Mouse (Mus musculus): ENCODE measurements around the gene Gm28710. TPM values are rescaled to one million over a fixed set of nuclear protein-coding genes. Genes with fewer than 3 reads are reported as not detected.

The Gm28710 gene
- polyA plus RNA-seq (2015; fragmentation: Nextera tagmentation; extraction: Ambion mirVana) = not detected in 2 replicates

DNA sequence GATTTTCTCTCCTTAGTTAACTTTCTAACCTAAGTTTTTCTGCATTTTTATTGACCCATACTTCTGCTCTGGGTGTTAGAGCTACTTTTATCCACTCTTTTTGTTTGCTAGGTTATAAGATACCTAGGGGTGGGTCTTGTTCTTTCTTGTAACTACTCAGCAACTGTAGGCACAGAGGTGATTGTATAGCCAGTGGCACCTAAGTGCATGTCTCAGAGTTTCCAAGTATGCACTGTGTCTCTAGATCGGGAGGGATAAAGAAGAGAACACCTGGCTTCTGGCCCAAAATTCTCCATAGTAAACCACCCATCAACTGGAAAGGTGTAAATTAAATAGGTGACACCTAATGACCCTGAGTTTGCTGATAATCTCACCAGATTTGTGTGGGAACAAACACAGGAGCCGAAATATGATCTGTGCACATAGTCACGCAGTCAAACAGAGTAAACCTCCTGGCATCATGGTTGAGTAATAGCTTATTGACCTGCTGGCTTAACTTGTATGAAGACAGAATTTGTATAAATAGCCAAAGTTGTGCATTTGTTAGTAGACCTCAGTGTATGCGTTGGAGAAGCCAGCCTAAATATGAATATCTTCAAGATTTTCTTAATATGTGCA is at the start of gene Gm28710:
Gm28710 (plus strand) TSS at position 568 of the 618 bp plus-strand sequence.

Other genes starting within 250 kb of the Gm28710 start
- 1.5 and 2.0 TPM in 2 replicates for gene Hgf, start 238.3 kb upstream of the Gm28710 start, polyA plus RNA-seq (2015; fragmentation: Nextera tagmentation; extraction: Ambion mirVana)